Mouse (Mus musculus) testis, adult 2 months (tissue): Measurements from ENCODE around the gene Rpl41.

Source experiments
- CTCF ChIP-seq: fragments of 200-500 bp; IDR thresholded peaks from 2 replicates; pipeline ENCODE4 v1.5.1; 2012; ENCODE audit warnings: low read depth, mild to moderate bottlenecking, inconsistent platforms, low read length, moderate library complexity; ENCODE audit not compliant: control insufficient read depth, insufficient read depth, insufficient replicate concordance
- POLR2A ChIP-seq: fragments of 200-500 bp; IDR thresholded peaks from 2 replicates; pipeline ENCODE4 v1.6.1; 2012; ENCODE audit warnings: low read depth, mild to moderate bottlenecking, inconsistent platforms, low read length, moderate library complexity; ENCODE audit not compliant: control insufficient read depth

- TF ChIP-seq CTCF (no peak), POLR2A (no peak)
These were observed 49.9 kb downstream of the Rpl41 start for GRCm38 (mm10) chr10:128499116-128499671.
